Mouse (Mus musculus) small intestine, adult 2 months (tissue): Measurements from ENCODE around the gene Elmo1. TPM values are rescaled to one million over a fixed set of nuclear protein-coding genes. Genes with fewer than 3 reads are reported as not detected.
A peak's percentile ranks its signal among the peaks of the same experiment; 100 is the strongest.

Source experiments
- H3K27ac ChIP-seq: fragments of 200-500 bp; 2 replicates; pipeline ENCODE4 v1.5.1; 2012; ENCODE audit warnings: low read depth, low read length, control low read depth, inconsistent platforms; ENCODE audit not compliant: insufficient read depth
- H3K27me3 ChIP-seq: fragments of 200-500 bp; 2 replicates; pipeline ENCODE4 v1.6.1; 2012; ENCODE audit warnings: mild to moderate bottlenecking, moderate library complexity, low read length, inconsistent platforms; ENCODE audit not compliant: control insufficient read depth, insufficient read depth
- H3K36me3 ChIP-seq: fragments of 200-500 bp; 2 replicates; pipeline ENCODE4 v1.6.1; 2012; ENCODE audit warnings: mild to moderate bottlenecking, low read length, control low read depth, inconsistent platforms; ENCODE audit not compliant: control insufficient read depth, insufficient read depth
- H3K4me1 ChIP-seq: fragments of 200-500 bp; 2 replicates; pipeline ENCODE4 v1.6.1; 2012; ENCODE audit warnings: low read length, inconsistent platforms, mixed read lengths; ENCODE audit not compliant: control insufficient read depth, insufficient read depth, insufficient read length
- H3K4me3 ChIP-seq: fragments of 200-500 bp; 2 replicates; pipeline ENCODE4 v1.5.1; 2012; ENCODE audit warnings: low read depth, mild to moderate bottlenecking, control low read depth, inconsistent platforms, low read length, moderate library complexity
- CTCF ChIP-seq: fragments of 200-500 bp; IDR thresholded peaks from 2 replicates; pipeline ENCODE4 v1.5.1; 2012; ENCODE audit warnings: low read depth, mild to moderate bottlenecking, control low read depth, inconsistent platforms, low read length, moderate library complexity, mixed read lengths; ENCODE audit not compliant: insufficient replicate concordance, insufficient read length; ENCODE audit errors: extremely low read depth
- POLR2A ChIP-seq: fragments of 200-500 bp; IDR thresholded peaks from 2 replicates; pipeline ENCODE4 v1.6.1; 2012; ENCODE audit warnings: low read depth, mild to moderate bottlenecking, control low read depth, inconsistent platforms, low read length, moderate library complexity
- WGBS: fragments of 180-500 bp; shearing (Covaris S2); methylation state at CpG from one replicate; pipeline ENCODE4 v1.1.7; 2018; 5-methylcytosine and 5-hydroxymethylcytosine counted together
- polyA plus RNA-seq: library from polyadenylated mRNA; depleted of rRNA; stranded (reverse); fragments of >200 nt; gene quantifications from 2 replicates; pipeline ENCODE4 v1.2.3, GENCODE M21; 2012

Gene Elmo1
- polyA plus RNA-seq, 1 experiment: 23.8 TPM

DNA sequence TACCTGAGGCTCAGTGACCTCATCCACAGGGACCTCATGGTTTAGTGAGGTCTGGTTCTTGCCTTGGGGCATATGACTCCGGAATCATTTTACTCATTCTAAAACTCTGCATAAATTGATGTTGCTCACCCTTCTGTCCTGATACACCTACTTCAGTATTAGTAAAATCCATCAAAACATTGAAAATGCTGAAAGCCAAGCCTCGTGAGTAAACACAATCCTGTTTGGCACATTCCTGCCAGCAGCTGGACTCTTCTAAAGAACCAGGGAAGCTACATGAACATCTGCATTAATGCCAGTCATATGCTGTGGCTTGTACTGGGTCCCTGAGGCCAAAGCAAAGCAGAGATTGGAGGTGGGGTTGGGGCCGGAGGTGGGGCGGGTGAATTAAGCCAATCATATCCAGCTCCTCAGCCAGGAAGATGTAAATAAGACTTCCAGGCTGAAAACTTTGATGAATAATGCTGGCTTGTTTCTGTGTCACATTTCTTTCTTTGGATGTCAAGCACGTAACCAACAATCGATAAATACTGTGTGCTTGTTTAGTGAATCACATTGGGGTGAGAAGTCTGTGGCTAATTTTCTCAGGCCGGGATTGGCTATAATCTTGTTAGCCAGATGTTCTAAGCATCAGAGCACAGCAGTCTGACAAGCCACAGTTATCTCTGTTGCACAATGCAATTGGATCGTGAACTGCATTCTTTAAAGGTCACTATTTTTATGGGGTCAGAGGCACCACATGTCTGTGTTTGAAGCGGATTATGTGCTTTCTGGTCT, 24.9 kb downstream of the Elmo1 start:
- no peaks in the 10 kb centered on the region for H3K36me3 ChIP-seq
- H3K4me3 ChIP-seq: no peak overlapping the region
- no peaks in the 10 kb centered on the region for H3K27me3 ChIP-seq
- TF ChIP-seq POLR2A (no peak), CTCF (no peak)
- WGBS: 64% methylated on average over 9 of the region's 9 CpGs
- H3K27ac ChIP-seq: no peak overlapping the region
- H3K4me1 ChIP-seq: peaks cover 6% of the 10 kb centered on the region; the same call in 1 of the 2 replicates

DNA sequence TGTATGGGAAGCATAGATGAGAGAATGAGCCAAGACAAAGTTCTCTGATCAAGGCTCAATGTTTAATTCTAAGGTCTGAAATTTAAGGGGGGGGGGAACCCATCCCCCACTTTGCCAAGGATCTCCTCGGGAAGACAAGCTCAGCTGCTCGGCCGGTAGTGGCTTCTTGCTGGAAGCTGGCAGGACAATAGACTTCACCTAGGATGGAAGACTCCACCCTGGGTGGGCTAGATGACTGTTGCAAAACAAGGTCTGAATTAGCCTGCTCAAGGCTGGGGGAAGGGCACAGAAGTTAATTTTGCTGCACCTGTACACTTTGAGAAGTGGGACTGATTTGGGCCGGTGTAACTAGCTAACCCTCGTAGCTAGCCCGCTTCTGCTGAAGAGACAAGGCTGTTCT, 25.6 kb downstream of the Elmo1 start:
- TF ChIP-seq POLR2A: no peak
- no peak for TF ChIP-seq CTCF
- 81% methylated on average over 6 of the region's 6 CpGs for WGBS

DNA sequence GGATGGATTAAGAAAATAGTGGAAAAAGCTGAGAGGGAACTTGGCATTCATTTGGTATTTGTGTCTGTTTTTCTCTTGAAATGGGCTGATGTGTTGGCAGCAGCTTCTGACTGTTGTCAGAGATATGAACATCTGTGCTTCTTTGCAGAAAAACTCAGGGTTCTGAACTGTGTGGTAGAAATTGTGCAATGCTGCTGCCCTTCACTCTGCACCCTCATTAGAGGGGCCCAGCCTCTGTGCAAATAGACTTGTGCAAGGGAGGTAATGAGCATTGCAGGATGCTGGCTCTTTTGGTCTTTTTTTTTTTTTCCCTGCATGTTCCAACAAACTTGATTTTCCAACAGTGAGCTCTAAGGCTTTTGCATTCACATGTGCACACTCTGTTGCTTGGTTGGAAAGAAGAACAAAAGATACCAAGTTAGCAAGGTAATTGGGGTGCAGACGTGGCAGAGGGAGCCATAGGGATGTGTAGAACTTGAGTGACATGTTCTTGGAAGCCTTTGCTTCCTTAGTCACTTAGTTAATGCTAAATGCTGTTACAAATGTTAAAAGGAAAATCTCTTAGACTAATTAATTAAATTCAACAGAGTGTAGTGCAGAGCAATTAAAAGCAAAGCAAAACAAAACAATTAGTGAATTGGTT, 26.6 kb downstream of the Elmo1 start:
- H3K27me3 ChIP-seq: no peaks in the 10 kb centered on the region
- peaks cover 19% of the 10 kb centered on the region for H3K4me1 ChIP-seq
- WGBS: 53% methylated on average over 1 of the region's 1 CpGs
- TF ChIP-seq POLR2A: no peak
- no peak for TF ChIP-seq CTCF
- no peak overlapping the region for H3K27ac ChIP-seq
- no peak overlapping the region for H3K4me3 ChIP-seq
- no peaks in the 10 kb centered on the region for H3K36me3 ChIP-seq

More for the DNA sequence above, 25.6 kb downstream of the Elmo1 start:
- Histone ChIP-seq H3K27ac (no peak overlapping the region), H3K27me3 (no peaks in the 10 kb centered on the region), H3K4me3 (no peak overlapping the region), H3K36me3 (no peaks in the 10 kb centered on the region), H3K4me1 (peaks cover 12% of the 10 kb centered on the region; the same call in 1 of the 2 replicates)

DNA sequence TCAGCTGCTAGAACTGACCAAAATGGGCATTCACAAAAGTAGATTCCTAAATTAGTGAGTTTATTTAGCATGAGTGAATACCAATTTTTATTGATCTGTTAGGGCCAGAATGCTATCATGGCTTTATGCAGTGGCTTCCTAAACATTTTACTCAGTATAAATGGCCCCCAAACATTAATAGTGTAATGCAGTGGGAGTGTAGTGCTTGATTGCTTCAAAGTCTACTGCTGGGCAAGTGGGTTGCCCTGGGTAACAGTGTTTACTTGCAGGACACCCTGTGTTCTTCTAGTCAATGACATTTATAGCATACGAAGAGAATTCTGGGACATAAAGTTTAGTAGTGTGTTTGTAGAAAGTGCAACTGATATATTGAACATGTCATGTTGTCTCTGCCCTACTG, 27.3 kb downstream of the Elmo1 start:
- H3K4me3 ChIP-seq: no peak overlapping the region
- no peak for TF ChIP-seq POLR2A
- TF ChIP-seq CTCF: no peak
- H3K27me3 ChIP-seq: no peaks in the 10 kb centered on the region
- H3K36me3 ChIP-seq: no peaks in the 10 kb centered on the region
- H3K4me1 ChIP-seq: peaks cover 19% of the 10 kb centered on the region
- H3K27ac ChIP-seq: no peak overlapping the region
- 39% methylated on average over 1 of the region's 1 CpGs for WGBS

DNA sequence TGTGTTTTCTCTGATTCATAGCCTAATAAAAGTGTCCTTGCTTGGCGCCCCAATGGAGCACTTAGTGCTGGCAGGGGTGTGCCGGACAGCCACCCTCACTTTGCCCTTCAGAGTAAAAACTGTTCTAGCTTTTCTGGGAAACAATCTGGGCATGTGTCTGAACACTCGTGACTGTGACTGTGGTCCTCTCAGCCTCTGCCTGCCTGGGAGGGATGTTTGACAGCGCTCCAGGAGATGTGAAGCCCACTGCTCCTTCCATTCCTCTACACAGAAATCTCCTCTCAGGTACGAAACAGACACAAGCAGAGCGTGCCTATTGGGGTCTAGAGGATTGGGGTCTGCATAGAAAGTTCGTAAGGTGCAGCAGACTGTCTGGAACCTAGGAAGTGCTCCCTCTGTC, 28.5 kb downstream of the Elmo1 start:
- WGBS: 92% methylated on average over 7 of the region's 7 CpGs
- Histone ChIP-seq H3K27me3 (no peaks in the 10 kb centered on the region), H3K4me1 (peaks cover 19% of the 10 kb centered on the region), H3K27ac (no peak overlapping the region), H3K36me3 (no peaks in the 10 kb centered on the region), H3K4me3 (no peak overlapping the region)
- TF ChIP-seq POLR2A: no peak
- TF ChIP-seq CTCF: no peak

DNA sequence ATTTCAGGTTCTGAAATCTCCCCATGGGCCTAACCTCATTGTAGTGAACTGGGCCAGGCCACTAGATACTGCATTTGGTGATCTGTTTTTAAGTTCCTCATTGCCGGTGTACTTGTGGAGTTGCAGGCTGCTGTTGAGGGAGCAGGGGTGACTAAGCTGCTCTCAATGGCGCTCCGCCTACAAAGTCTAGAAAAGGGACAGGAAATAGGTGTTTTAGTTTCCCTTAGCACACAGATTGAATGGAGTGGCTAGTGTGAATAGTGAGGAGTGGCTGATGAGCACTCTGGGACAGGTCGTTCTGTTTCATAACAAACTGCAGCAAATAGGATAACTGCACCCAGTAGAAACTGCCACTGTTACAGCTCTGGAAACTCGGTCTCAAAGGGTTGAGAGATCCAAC, 30.3 kb downstream of the Elmo1 start:
- 17% methylated on average over 5 of the region's 5 CpGs for WGBS
- H3K27me3 ChIP-seq: no peaks in the 10 kb centered on the region
- no peak overlapping the region for H3K4me3 ChIP-seq
- H3K36me3 ChIP-seq: no peaks in the 10 kb centered on the region
- TF ChIP-seq CTCF (no peak), POLR2A (no peak)
- peak overlapping the region; percentile 59 for H3K27ac ChIP-seq
- H3K4me1 ChIP-seq: peaks cover 19% of the 10 kb centered on the region

DNA sequence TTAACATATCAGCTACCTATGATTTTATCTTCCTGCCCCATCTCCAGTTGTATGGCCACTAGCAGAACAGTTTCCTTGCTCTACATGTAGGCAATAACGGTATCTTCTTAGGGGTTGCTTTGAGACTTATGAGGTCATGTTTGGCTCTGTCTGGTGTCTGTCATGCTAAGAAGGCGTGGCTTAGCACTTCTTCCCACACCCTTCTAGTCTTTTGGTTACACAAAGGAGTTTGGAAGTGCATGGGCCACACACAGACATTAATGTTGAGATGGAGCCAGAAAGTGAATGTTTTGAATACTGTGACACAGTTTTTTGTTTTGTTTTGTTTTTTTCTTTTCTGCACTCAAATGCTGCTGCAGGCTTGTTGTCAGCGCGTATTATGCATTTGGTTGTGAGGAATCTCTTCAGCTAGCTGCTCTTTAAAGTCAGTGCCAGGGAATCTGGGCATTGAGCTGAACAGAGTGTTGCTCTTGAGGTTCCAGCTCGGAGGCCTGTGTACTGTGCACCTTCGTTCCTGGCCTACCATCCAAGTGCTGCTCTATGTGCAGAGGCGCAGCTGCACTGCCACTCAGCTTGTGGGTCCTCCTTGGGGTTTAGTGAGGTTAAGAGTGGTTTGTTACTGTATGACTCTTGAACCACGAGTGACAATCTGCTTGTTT, 31.1 kb downstream of the Elmo1 start:
- Histone ChIP-seq H3K4me3 (no peak overlapping the region), H3K27ac (peak overlapping the region; percentile 24; the same call in 1 of the 2 replicates), H3K4me1 (peaks cover 24% of the 10 kb centered on the region), H3K27me3 (no peaks in the 10 kb centered on the region), H3K36me3 (no peaks in the 10 kb centered on the region)
- 53% methylated on average over 8 of the region's 8 CpGs for WGBS
- no peak for TF ChIP-seq CTCF
- no peak for TF ChIP-seq POLR2A
